Mouse (Mus musculus): Measurements from ENCODE around the gene 2300002M23Rik.

- TF ChIP-seq CTCF (IDR thresholded peaks at IDR 0.05; ENCODE audit: low read depth, low read length) (no peak), GATA1 (IDR thresholded peaks at IDR 0.05; ENCODE audit: borderline replicate concordance, low read length) (no peak), POLR2AphosphoS5 (IDR thresholded peaks at IDR 0.05; ENCODE audit: insufficient replicate concordance, low read depth, low read length) (no peak), GATA2 (IDR thresholded peaks at IDR 0.05; ENCODE audit: borderline replicate concordance, low read depth, low read length) (no peak)
Observed at GRCm38 (mm10) chr17:35557351-35557750, 9.9 kb upstream of the 2300002M23Rik start.
